Comparison of ENCODE assay signal across 14 mouse cellular contexts in the genomic region with DNA sequence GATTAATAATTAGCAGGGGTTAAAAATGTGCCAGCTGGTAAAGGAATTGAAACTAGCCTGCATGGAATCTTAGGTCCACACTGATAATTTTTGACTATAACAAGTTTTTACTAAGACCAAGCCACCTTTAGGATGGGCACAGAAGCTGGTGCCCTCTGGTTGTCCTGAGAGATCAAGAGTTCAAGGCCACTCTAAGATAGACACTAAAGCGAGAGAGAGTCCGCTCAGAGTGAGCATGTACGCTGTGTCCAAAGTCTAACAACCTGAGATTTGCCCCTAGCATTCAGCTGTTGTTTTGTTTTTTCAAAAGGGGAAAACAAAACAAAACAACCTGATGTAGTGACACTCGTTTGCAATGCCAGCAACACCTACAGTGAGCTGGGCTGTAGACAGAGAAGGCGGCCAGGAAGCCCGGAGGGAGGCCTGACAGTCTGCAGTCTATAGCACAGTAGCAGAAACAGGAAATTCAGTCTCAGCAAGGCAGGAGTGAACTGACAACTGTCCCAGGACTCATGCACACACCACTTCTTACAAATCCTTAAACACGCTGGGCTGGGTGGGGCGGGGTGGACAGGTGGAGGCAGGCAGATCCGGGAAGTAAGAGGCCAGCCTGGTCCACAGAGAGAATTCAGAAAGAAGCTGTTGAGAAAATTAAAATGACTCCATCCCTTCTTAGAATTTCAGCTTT. TPM values are rescaled to one million over a fixed set of nuclear protein-coding genes. Genes with fewer than 3 reads are reported as not detected.
DNase-seq lines count a peak whose midpoint lies in the region; ATAC-seq and TF ChIP-seq lines count a peak whose summit lies in the region.
"Had no signal": no experiment of that assay in that cellular context is flagged by ENCODE, and none has a peak within 500 bp of the region (broad histone marks: within the 10 kb centered on the region; RNA-seq: fewer than 3 reads in every experiment).

No protein-coding gene starts in this region.

- H3K27me3 ChIP-seq in forebrain, embryonic 15.5 days: no peaks in the 10 kb centered on the region
- no peaks in the 10 kb centered on the region for H3K27me3 ChIP-seq in lung, postnatal 0 days (replicated peaks; ENCODE audit: insufficient read depth, low read length)
- H3K27me3 ChIP-seq in forebrain, embryonic 13.5 days: no peaks in the 10 kb centered on the region
- H3K27me3 ChIP-seq: forebrain, embryonic 12.5 days; limb, embryonic 15.5 days; lung, embryonic 15.5 days; midbrain, embryonic 12.5 days; stomach, embryonic 15.5 days had no signal

- no peak for TF ChIP-seq EP300 in lung, postnatal 0 days (IDR thresholded peaks at IDR 0.05)

- ATAC-seq in forebrain, embryonic 15.5 days (replicated peaks): no peak
- ATAC-seq in lung, postnatal 0 days: no peak
- no peak for ATAC-seq in forebrain, embryonic 13.5 days

- H3K9ac ChIP-seq in forebrain, embryonic 15.5 days (replicated peaks): no peak overlapping the region
- H3K9ac ChIP-seq in lung, postnatal 0 days (replicated peaks; ENCODE audit: low read depth): no peak overlapping the region
- H3K9ac ChIP-seq in forebrain, embryonic 13.5 days: no peak overlapping the region
- H3K9ac ChIP-seq: forebrain, embryonic 12.5 days; limb, embryonic 15.5 days; lung, embryonic 15.5 days; midbrain, embryonic 12.5 days; stomach, embryonic 15.5 days had no signal

- no peaks in the 10 kb centered on the region for H3K4me1 ChIP-seq in forebrain, embryonic 15.5 days
- H3K4me1 ChIP-seq in lung, postnatal 0 days (ENCODE audit: insufficient read depth, low read depth, low read length): no peaks in the 10 kb centered on the region
- H3K4me1 ChIP-seq in forebrain, embryonic 13.5 days: no peaks in the 10 kb centered on the region
- H3K4me1 ChIP-seq: limb, embryonic 15.5 days; lung, embryonic 15.5 days; stomach, embryonic 15.5 days had no signal

- H3K4me3 ChIP-seq in forebrain, embryonic 15.5 days: no peak overlapping the region
- no peak overlapping the region for H3K4me3 ChIP-seq in lung, postnatal 0 days (ENCODE audit: low read depth, low read length)
- no peak overlapping the region for H3K4me3 ChIP-seq in forebrain, embryonic 13.5 days
- H3K4me3 ChIP-seq: forebrain, embryonic 12.5 days; limb, embryonic 15.5 days; lung, embryonic 15.5 days; midbrain, embryonic 12.5 days; stomach, embryonic 15.5 days had no signal

- peaks cover 79% of the 10 kb centered on the region for H3K36me3 ChIP-seq in forebrain, embryonic 15.5 days
- H3K36me3 ChIP-seq in lung, postnatal 0 days (ENCODE audit: insufficient read depth, low read length): peaks cover 40% of the 10 kb centered on the region
- peaks cover 93% of the 10 kb centered on the region for H3K36me3 ChIP-seq in forebrain, embryonic 13.5 days (ENCODE audit: poor library complexity, severe bottlenecking)

- TF ChIP-seq CTCF in lung, postnatal 0 days (IDR thresholded peaks at IDR 0.05): no peak

- WGBS in forebrain, embryonic 15.5 days: 90% methylated on average over 9 of the region's 9 CpGs
- WGBS in lung, postnatal 0 days: 86% methylated on average over 9 of the region's 9 CpGs
- 91% methylated on average over 9 of the region's 9 CpGs for WGBS in forebrain, embryonic 13.5 days

- no peak overlapping the region for H3K4me2 ChIP-seq in forebrain, embryonic 15.5 days (replicated peaks)
- H3K4me2 ChIP-seq in lung, postnatal 0 days (replicated peaks; ENCODE audit: low read depth, low read length): no peak overlapping the region
- H3K4me2 ChIP-seq in forebrain, embryonic 13.5 days: no peak overlapping the region
- H3K4me2 ChIP-seq: forebrain, embryonic 12.5 days; limb, embryonic 15.5 days; lung, embryonic 15.5 days; midbrain, embryonic 12.5 days; stomach, embryonic 15.5 days had no signal

- peak; percentile 19 for DNase-seq in kidney, adult 11 months
- DNase-seq in kidney, postnatal 4 days: no peak
- DNase-seq in 3T3-L1 (ENCODE audit: low read depth, low spot score) (peak; percentile 17), R1 (ENCODE audit: low read depth, low spot score) (peak; percentile 23)
- DNase-seq in kidney, postnatal 14 days: peak; percentile 14
- no peak for DNase-seq in lung, postnatal 0 days (ENCODE audit: low spot score)
- DNase-seq: adrenal gland, adult 8-10 months had no signal

- H3K9me3 ChIP-seq in forebrain, embryonic 15.5 days: no peaks in the 10 kb centered on the region
- no peaks in the 10 kb centered on the region for H3K9me3 ChIP-seq in lung, postnatal 0 days (ENCODE audit: low read length)
- no peaks in the 10 kb centered on the region for H3K9me3 ChIP-seq in forebrain, embryonic 13.5 days (replicated peaks)
- H3K9me3 ChIP-seq: forebrain, embryonic 12.5 days; limb, embryonic 15.5 days; lung, embryonic 15.5 days; midbrain, embryonic 12.5 days; stomach, embryonic 15.5 days had no signal

- no peak overlapping the region for H3K27ac ChIP-seq in forebrain, embryonic 15.5 days (replicated peaks)
- H3K27ac ChIP-seq in lung, postnatal 0 days (ENCODE audit: low read length): no peak overlapping the region
- no peak overlapping the region for H3K27ac ChIP-seq in forebrain, embryonic 13.5 days
- H3K27ac ChIP-seq: forebrain, embryonic 12.5 days; limb, embryonic 15.5 days; lung, embryonic 15.5 days; midbrain, embryonic 12.5 days; stomach, embryonic 15.5 days had no signal

RNA-seq across cellular contexts. Expression of gene Fcho2, which starts 53.1 kb away (rescaled TPM):
- 29.2 and 30.6 TPM in 2 replicates for polyA plus RNA-seq in forebrain, embryonic 15.5 days (2015; fragmentation: Nextera tagmentation; extraction: Ambion mirVana)
- polyA plus RNA-seq in lung, postnatal 0 days (2015; fragmentation: Nextera tagmentation; extraction: Ambion mirVana): 45.9 and 54.8 TPM in 2 replicates
- 28.8 and 33.4 TPM in 2 replicates for polyA plus RNA-seq in forebrain, embryonic 13.5 days (2015; fragmentation: Nextera tagmentation; extraction: Ambion mirVana)

RNA-seq across cellular contexts. Expression of gene Tnpo1, which starts 57.8 kb away (rescaled TPM):
- polyA plus RNA-seq in forebrain, embryonic 15.5 days (2015; fragmentation: Nextera tagmentation; extraction: Ambion mirVana): 54.6 and 57.0 TPM in 2 replicates
- polyA plus RNA-seq in lung, postnatal 0 days (2015; fragmentation: Nextera tagmentation; extraction: Ambion mirVana): 20.3 and 22.6 TPM in 2 replicates
- polyA plus RNA-seq in forebrain, embryonic 13.5 days (2015; fragmentation: Nextera tagmentation; extraction: Ambion mirVana): 62.6 and 74.6 TPM in 2 replicates

Comparison
In these comparisons a context has a peak if more than half of its experiments do, and no peak if none do; other contexts are left out.
1. DNase-seq: peak in kidney, adult 11 months (single experiment), 3T3-L1 (single experiment), R1 (single experiment) and kidney, postnatal 14 days (single experiment); none in kidney, postnatal 4 days (0 of 2) and lung, postnatal 0 days (single experiment).